Mouse (Mus musculus) midbrain, embryonic 11.5 days (tissue): ENCODE measurements around the gene Pan3. TPM values are rescaled to one million over a fixed set of nuclear protein-coding genes. Genes with fewer than 3 reads are reported as not detected.

Experiments
- ATAC-seq: fragments of 200-750 bp; cut with Nextera tagmentation; 2 replicates; pipeline ENCODE4 v1.8.0; 2017; ENCODE audit warnings: moderate TSS enrichment, moderate library complexity; ENCODE audit not compliant: low FRiP score
- DNase-seq: peaks from one replicate; pipeline ENCODE4 v3.0.0; 2015; ENCODE audit warnings: low spot score; ENCODE audit errors: missing footprints
- H3K27ac ChIP-seq: fragments of 300-500 bp; sonication (generic); 2 replicates; pipeline ENCODE4 v1.5.1; 2014; ENCODE audit warnings: low read depth, low read length
- H3K27me3 ChIP-seq: fragments of 300-500 bp; sonication (generic); 2 replicates; pipeline ENCODE4 v1.6.1; 2014; ENCODE audit warnings: mild to moderate bottlenecking, low read length, moderate library complexity, mixed read lengths; ENCODE audit not compliant: control insufficient read depth, insufficient read depth
- H3K36me3 ChIP-seq: fragments of 300-500 bp; sonication (generic); 2 replicates; pipeline ENCODE4 v1.6.1; 2014; ENCODE audit warnings: mild to moderate bottlenecking, low read length, moderate library complexity, mixed read lengths; ENCODE audit not compliant: control insufficient read depth, insufficient read depth
- H3K4me1 ChIP-seq: fragments of 300-500 bp; sonication (generic); 2 replicates; pipeline ENCODE4 v1.6.1; 2014; ENCODE audit warnings: low read length; ENCODE audit not compliant: control insufficient read depth, insufficient read depth
- H3K4me2 ChIP-seq: fragments of 300-500 bp; sonication (generic); 2 replicates; pipeline ENCODE4 v1.6.1; 2014; ENCODE audit warnings: mild to moderate bottlenecking, moderate library complexity
- H3K4me3 ChIP-seq: fragments of 300-500 bp; sonication (generic); 2 replicates; pipeline ENCODE4 v1.5.1; 2014; ENCODE audit warnings: low read depth, low read length
- H3K9ac ChIP-seq: fragments of 300-500 bp; sonication (generic); 2 replicates; pipeline ENCODE4 v1.6.1; 2014; ENCODE audit warnings: low read length
- H3K9me3 ChIP-seq: fragments of 300-500 bp; sonication (generic); 2 replicates; pipeline ENCODE4 v1.6.1; 2016; ENCODE audit warnings: low read length; ENCODE audit not compliant: control insufficient read depth
- WGBS: fragments of 180-500 bp; shearing (Covaris S2); extraction: QIAGEN DNeasy Blood & Tissue Kit; methylation state at CpG from one replicate; pipeline ENCODE4 v1.1.7; 2014; 5-methylcytosine and 5-hydroxymethylcytosine counted together
- polyA plus RNA-seq: library from polyadenylated mRNA; unstranded; fragments of >200 nt; fragmentation: Nextera tagmentation; extraction: Ambion mirVana; gene quantifications from 2 replicates; pipeline ENCODE4 v1.2.1, GENCODE M21; 2014

Gene Pan3
- 47.8 and 49.4 TPM in 2 replicates for polyA plus RNA-seq

DNA sequence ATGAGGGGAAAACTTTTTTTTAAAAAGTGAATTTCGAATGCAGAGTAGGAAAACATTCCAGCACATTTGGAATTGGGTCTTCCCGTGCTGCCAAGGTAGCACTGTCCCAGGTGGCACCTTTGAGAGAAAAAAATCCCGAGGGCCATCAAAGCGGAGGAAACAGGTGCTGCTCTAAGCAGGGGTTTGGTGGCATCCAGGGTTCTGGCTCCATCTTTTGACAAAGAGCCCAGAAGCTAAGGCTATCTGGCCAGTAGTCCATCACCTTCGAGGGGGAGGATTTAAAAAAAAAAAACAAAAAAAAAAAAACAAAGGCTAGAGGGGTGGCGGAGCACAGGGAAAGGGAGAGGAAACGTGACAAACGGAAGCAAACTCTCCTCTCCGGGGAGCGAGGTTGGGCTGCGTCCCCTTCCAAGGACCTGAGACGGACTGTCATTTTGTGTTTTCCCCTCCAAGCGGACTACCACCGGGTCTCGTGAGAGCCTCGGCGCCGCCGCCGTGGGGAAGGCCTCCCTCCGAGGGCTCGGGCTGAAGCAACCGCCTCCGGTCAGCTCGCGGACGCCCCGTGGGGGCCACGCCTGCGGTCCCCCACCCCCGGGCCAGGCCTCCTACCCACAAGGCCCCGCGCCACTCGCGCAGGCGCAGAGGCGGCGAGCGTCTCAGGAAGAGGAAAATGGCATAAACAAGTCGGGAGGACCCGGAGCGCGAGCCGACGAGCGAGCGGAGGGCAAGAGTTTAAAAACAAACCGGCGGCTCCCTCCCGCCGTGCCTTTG lies at the start of gene Pan3:
Gene Pan3, plus strand, starts transcription at position 627 of the 771 bp plus-strand sequence.
- DNase-seq, result peak; percentile 100
- H3K27me3 ChIP-seq, result no peaks in the 10 kb centered on the region
- H3K9ac ChIP-seq, result peak within 1 kb of the TSS; percentile 96
- H3K4me3 ChIP-seq, result peak within 1 kb of the TSS; percentile 98
- WGBS, result under 1% methylated on average over 50 of the region's 51 CpGs
- peak; percentile 92 for ATAC-seq
- no peaks in the 10 kb centered on the region for H3K9me3 ChIP-seq
- no peaks in the 10 kb centered on the region; the same call in 1 of the 2 replicates for H3K36me3 ChIP-seq
- H3K4me2 ChIP-seq, result peak within 1 kb of the TSS; percentile 81
- H3K4me1 ChIP-seq, result peaks cover 8% of the 10 kb centered on the region
- peak within 1 kb of the TSS; percentile 98 for H3K27ac ChIP-seq

DNA sequence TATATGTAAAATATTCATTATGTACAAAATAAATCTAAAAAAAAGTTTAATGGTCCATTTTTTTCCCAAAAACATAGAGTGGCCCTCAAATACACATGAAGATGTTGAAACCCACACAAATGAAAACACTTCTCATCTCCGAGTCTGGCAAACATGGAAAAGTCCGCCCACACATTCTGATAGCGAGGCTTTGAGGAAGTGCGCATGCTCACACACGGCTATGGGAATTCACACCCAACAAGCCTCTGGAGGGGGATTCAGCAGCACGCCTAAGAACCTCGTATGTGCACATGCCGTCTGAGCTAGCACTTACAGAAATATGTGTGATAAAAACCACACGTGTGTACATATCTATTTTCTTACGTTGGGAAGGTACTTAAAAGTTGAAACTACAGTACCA lies 48.6 kb upstream of the Pan3 start:
- no peaks in the 10 kb centered on the region for H3K36me3 ChIP-seq
- WGBS, result 91% methylated on average over 10 of the region's 10 CpGs
- no peak overlapping the region for H3K27ac ChIP-seq
- no peak overlapping the region for H3K9ac ChIP-seq
- H3K4me1 ChIP-seq, result no peaks in the 10 kb centered on the region
- DNase-seq, result no peak
- no peaks in the 10 kb centered on the region for H3K9me3 ChIP-seq
- no peaks in the 10 kb centered on the region for H3K27me3 ChIP-seq
- H3K4me3 ChIP-seq, result no peak overlapping the region
- ATAC-seq, result no peak
- H3K4me2 ChIP-seq, result no peak overlapping the region

DNA sequence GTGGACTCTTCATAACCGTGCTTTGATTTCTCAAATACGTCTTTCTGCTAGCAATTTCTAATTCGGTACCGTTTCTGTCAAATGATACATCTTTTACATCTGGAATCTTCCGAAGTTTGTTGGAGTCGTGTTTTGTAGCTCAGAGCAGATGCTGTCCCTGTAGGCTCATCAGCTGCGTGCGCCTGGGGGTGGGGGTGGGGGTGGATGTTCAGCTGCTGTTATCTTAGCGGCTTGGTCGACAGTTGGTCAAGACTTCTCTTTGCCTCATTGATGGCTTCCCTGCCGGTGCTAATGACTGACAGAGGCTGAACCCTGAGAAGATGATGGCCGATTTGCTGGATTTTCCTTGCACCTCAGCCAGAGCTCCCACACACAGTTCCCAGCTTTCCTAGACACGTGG lies 43.1 kb upstream of the Pan3 start:
- Histone ChIP-seq H3K4me3 (no peak overlapping the region), H3K27me3 (no peaks in the 10 kb centered on the region), H3K36me3 (no peaks in the 10 kb centered on the region), H3K4me1 (no peaks in the 10 kb centered on the region), H3K27ac (no peak overlapping the region), H3K9ac (no peak overlapping the region), H3K9me3 (no peaks in the 10 kb centered on the region), H3K4me2 (no peak overlapping the region)
- DNase-seq, result no peak
- WGBS, result 87% methylated on average over 13 of the region's 13 CpGs
- ATAC-seq, result no peak

DNA sequence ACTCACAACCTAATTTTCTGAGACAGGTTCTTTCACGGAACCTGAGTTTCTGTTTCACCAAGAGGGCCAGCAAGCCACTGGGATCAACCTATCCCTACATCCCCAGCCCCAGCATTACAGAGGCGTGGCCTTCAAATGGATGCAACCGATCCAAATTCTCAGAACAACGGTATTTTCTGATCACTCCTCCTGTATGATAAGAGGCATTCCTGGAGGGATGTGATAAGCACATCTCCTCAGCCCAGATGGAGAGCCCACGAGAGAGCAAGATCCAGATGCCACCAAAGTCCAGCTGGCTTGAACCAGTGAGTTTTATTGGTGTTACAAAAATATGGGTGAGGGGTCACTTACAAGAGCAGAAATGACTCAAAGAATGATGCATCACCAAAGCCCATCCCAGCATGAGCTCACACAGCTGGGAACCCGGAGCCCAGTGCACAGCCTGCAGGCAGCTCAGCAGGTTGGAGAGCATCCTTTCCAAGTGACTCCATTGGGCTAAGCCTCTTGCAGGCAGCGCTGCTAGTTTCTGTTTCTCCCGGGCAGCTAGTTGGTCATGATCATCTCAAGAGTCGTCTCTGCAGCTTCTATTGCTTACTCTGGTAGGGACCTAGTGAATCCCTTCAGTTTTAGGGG lies 41.5 kb upstream of the Pan3 start:
- WGBS, result 78% methylated on average over 9 of the region's 9 CpGs

DNA sequence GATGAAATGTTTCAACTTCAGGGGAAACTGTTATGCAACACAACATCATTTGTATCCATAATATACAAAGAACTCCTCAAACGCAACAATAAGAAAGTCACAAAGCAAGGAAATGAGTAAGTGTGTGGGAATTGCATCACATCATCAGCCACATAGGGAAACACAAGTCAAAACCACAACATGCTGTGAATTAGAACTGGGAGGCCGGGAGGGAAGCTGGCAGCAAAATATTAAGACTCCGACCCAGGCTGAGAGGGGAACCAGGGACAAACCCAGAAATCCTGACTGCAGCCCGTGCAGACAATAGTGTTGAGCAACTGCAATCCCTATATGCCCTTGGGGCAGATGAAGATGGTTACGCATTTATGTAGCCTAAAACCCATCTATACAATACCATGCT lies 40.9 kb upstream of the Pan3 start:
- Histone ChIP-seq H3K4me1 (no peaks in the 10 kb centered on the region), H3K36me3 (no peaks in the 10 kb centered on the region), H3K4me2 (no peak overlapping the region), H3K4me3 (no peak overlapping the region), H3K9me3 (no peaks in the 10 kb centered on the region), H3K9ac (no peak overlapping the region), H3K27ac (no peak overlapping the region), H3K27me3 (no peaks in the 10 kb centered on the region)
- ATAC-seq (no peak), DNase-seq (no peak)
- 88% methylated on average over 5 of the region's 5 CpGs for WGBS

More for the DNA sequence above, 41.5 kb upstream of the Pan3 start:
- Histone ChIP-seq H3K27me3 (no peaks in the 10 kb centered on the region), H3K4me3 (no peak overlapping the region), H3K4me2 (no peak overlapping the region), H3K9ac (no peak overlapping the region), H3K36me3 (no peaks in the 10 kb centered on the region), H3K9me3 (no peaks in the 10 kb centered on the region), H3K4me1 (no peaks in the 10 kb centered on the region), H3K27ac (no peak overlapping the region)
- ATAC-seq, result no peak
- DNase-seq, result no peak

DNA sequence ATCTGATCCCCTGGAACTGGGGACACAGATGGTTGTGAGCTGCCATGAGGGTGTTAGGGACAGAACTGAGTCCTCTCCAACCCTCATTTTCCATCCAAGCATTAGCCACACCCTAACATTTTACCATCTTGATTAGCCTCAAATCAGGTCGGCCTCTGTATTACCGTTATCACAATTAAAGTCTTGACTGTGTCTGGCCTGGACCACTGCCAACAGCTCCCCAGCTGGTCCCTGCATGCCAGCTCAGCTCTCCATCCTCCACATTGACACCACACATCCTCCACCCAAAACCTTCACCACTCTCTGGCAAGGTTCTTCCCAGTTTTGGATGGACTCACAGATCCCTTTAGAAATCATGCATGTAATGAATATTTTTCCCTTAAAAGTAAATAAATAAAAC lies 39.2 kb upstream of the Pan3 start:
- Histone ChIP-seq H3K4me1 (no peaks in the 10 kb centered on the region), H3K4me3 (no peak overlapping the region), H3K27me3 (no peaks in the 10 kb centered on the region), H3K9me3 (no peaks in the 10 kb centered on the region), H3K9ac (no peak overlapping the region), H3K36me3 (no peaks in the 10 kb centered on the region), H3K4me2 (no peak overlapping the region), H3K27ac (no peak overlapping the region)
- DNase-seq (no peak), ATAC-seq (no peak)
- WGBS, result 81% methylated on average over 2 of the region's 2 CpGs

DNA sequence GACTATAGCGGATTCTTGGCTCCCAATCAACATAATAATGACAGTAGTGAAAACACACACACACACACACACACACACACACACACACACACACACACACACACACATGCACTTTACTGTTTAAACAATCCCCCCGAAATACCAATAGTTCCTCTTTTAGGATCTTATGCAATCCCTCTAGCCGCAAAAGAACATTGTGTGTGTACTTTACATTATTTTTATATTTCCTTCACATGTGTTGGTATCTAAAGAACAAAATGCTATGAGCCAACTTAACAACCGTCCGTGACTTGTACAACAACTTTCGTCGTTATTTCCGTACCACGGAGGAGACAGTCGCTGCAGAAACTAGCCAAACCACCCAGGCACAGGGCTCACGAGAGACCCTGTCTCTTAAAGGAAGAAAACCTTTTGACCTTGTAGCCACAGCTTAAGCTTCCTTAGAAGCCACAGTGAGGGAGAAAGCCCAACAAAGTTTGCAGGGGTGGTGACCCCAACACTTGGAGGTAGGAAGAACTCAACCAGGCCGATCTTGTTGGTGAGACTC lies 37.2 kb upstream of the Pan3 start:
- H3K4me2 ChIP-seq, result no peak overlapping the region
- no peaks in the 10 kb centered on the region for H3K9me3 ChIP-seq
- no peak overlapping the region for H3K27ac ChIP-seq
- WGBS, result 88% methylated on average over 12 of the region's 12 CpGs
- no peak overlapping the region for H3K9ac ChIP-seq
- DNase-seq (no peak), ATAC-seq (no peak)
- H3K36me3 ChIP-seq, result no peaks in the 10 kb centered on the region
- 0 out of 2 replicates have a peak, but pooled peaks cover 2% of the 10 kb centered on the region for H3K27me3 ChIP-seq
- no peaks in the 10 kb centered on the region for H3K4me1 ChIP-seq
- no peak overlapping the region for H3K4me3 ChIP-seq

DNA sequence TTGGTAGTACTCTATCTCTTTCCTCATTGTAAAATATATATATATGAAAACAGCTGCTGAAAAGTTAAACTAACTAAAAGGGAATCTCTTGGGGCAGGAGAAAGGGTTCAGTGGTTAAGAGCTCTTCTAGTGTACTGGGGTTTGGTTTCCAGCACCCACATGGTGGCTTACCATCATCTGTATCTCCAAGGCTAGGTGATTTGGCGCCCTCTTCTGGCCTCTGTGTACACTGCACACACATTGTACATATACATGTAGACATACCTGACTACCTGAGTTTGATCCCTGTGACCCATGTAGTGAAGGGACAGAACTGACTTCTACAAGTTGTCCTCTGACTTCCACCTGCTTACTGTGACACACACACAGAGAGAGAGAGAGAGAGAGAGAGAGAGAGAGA lies 34.9 kb upstream of the Pan3 start:
- H3K4me3 ChIP-seq, result no peak overlapping the region
- H3K4me2 ChIP-seq, result no peak overlapping the region
- no peak overlapping the region for H3K27ac ChIP-seq
- H3K9ac ChIP-seq, result no peak overlapping the region
- H3K36me3 ChIP-seq, result no peaks in the 10 kb centered on the region
- no peaks in the 10 kb centered on the region for H3K4me1 ChIP-seq
- 38% methylated on average over 1 of the region's 1 CpGs for WGBS
- no peak for ATAC-seq
- H3K9me3 ChIP-seq, result no peaks in the 10 kb centered on the region
- peaks cover 22% of the 10 kb centered on the region for H3K27me3 ChIP-seq
- no peak for DNase-seq

DNA sequence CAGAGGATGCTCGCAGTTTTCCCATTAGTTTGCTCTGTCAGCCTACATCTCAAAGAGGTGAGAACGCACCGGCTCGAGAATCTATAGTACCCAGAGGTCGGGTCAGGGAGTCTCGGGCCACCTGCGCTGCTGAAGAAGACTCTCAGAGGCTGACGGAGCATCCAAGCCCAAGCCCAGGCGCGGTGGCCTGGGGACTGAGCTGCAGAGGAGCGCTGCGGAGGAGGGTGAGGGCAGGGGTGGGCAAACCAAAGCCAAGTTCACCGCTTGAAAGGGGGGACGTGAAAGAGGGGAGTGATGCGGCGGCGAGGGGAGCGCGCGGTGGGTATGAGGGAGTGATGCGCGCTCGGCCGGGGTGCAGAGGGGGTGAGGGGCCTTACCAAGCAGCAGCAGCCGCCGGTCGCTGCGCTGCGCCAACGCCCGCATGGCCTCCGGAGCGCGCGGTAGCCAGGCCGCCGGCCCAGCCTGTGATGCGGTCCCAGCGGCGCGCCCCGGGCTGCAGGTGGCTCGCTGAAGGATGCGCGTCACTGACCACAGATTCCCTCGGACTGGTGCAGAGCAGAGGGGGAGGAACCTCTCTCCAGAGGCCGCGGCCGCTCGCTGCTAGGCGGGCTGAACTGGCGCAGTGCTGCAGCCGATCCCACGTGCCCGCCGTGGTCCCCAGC lies 30.0 kb upstream of the Pan3 start, which contains the start of gene Flt3:
Gene Flt3, minus strand, starts transcription at position 647 of the 662 bp plus-strand sequence.
- Histone ChIP-seq H3K9me3 (no peaks in the 10 kb centered on the region), H3K4me3 (peak within 1 kb of the TSS; percentile 33), H3K4me2 (peak within 1 kb of the TSS; percentile 63), H3K9ac (no peak within 1 kb of the TSS), H3K27me3 (peaks cover 40% of the 10 kb centered on the region), H3K27ac (no peak within 1 kb of the TSS), H3K36me3 (no peaks in the 10 kb centered on the region), H3K4me1 (no peaks in the 10 kb centered on the region; the same call in 1 of the 2 replicates)
- DNase-seq (peak; percentile 92), ATAC-seq (peak; percentile 82)
- under 1% methylated on average over 53 of the region's 56 CpGs for WGBS
